Mouse (Mus musculus): ENCODE data around the gene Arhgap24.

GRCm38 (mm10) chr5:102555958-102556357 lies 74.8 kb downstream of the Arhgap24 start:
- TF ChIP-seq CTCF (IDR thresholded peaks at IDR 0.05; ENCODE audit: low read depth, low read length), result no peak
- no peak for TF ChIP-seq POLR2A (IDR thresholded peaks at IDR 0.05; ENCODE audit: borderline replicate concordance, low read depth, low read length)
